Mouse (Mus musculus) myocyte (in vitro differentiated cells): ENCODE measurements around the gene Csde1.

Experiments used
- CEBPB ChIP-seq: IDR thresholded peaks from 2 replicates; pipeline ENCODE4 v1.6.1; 2011; ENCODE audit warnings: mild to moderate bottlenecking, moderate library complexity; ENCODE audit not compliant: poor library complexity, insufficient read depth, severe bottlenecking
- E2F4 ChIP-seq: IDR thresholded peaks from one replicate; pipeline ENCODE4 v1.6.1; 2011; ENCODE audit warnings: mild to moderate bottlenecking, control low read depth, moderate library complexity; ENCODE audit not compliant: insufficient read depth
- MAX ChIP-seq: IDR thresholded peaks from one replicate; pipeline ENCODE4 v1.6.1; 2011; ENCODE audit warnings: low read depth, mild to moderate bottlenecking, control low read depth
- MYOD1 ChIP-seq, 3 experiments: IDR thresholded peaks; one replicate each; pipeline ENCODE4 v1.6.1; 2011; ENCODE audit warnings: control low read depth in 2 of 3, low read depth in 2 of 3, mild to moderate bottlenecking in 2 of 3, moderate library complexity in 1 of 3; ENCODE audit not compliant: insufficient read length in 2 of 3, control insufficient read depth in 1 of 3
- POLR2A ChIP-seq: IDR thresholded peaks from one replicate; pipeline ENCODE4 v1.6.1; 2011; ENCODE audit warnings: low read depth, mild to moderate bottlenecking, control low read depth, moderate library complexity; ENCODE audit not compliant: insufficient read length
- POLR2AphosphoS2 ChIP-seq: IDR thresholded peaks from one replicate; pipeline ENCODE4 v1.6.1; 2011; ENCODE audit warnings: low read depth, control low read depth; ENCODE audit not compliant: insufficient read length
- TCF12 ChIP-seq: IDR thresholded peaks from one replicate; pipeline ENCODE4 v1.6.1; 2011; ENCODE audit warnings: mild to moderate bottlenecking, control low read depth; ENCODE audit not compliant: poor library complexity, insufficient read depth, severe bottlenecking
- TCF3 ChIP-seq: IDR thresholded peaks from one replicate; pipeline ENCODE4 v1.6.1; 2011; ENCODE audit warnings: low read depth, control low read depth; ENCODE audit not compliant: insufficient read length
- USF1 ChIP-seq: IDR thresholded peaks from one replicate; pipeline ENCODE4 v1.6.1; 2011; ENCODE audit warnings: low read depth, mild to moderate bottlenecking, control low read depth, moderate library complexity

- no peak for TF ChIP-seq MAX
- TF ChIP-seq POLR2AphosphoS2, result no peak
- TF ChIP-seq POLR2A, result no peak
- TF ChIP-seq TCF12, result no peak
- TF ChIP-seq USF1, result no peak
- no peak for TF ChIP-seq TCF3
- TF ChIP-seq CEBPB, result no peak
- no peak for TF ChIP-seq E2F4
- TF ChIP-seq MYOD1 (IDR thresholded peaks at IDR 0.05; ENCODE audit: control insufficient read depth in 1 of 3, insufficient read length in 2 of 3, low read depth in 2 of 3), result no peak
Measured at GRCm38 (mm10) chr3:103101909-103102308, 81.7 kb downstream of the Csde1 start.
